Mouse (Mus musculus): ENCODE results near the gene Gpat3.

Gpat3 gene

DNA sequence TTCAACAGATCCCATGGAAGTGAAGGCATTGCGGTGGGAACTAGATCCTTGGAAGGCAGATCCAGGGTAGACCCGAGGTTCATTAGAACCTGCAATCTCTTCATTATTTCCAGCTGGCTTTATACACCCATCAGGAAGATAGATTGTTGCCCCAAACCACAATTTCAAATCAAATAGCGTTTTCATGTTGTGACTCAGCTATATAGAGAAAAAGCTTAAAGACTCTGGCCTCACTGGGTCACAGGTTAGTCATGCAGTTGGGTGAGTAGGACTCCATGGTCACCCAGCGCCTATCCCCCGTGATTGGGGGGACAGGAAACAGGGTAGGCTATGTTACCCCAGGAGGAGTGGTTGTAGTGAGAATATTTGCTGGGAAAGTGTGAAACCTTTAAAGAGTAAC lies 69.9 kb downstream of the Gpat3 start:
- DNase-seq (ENCODE audit: low read depth, low spot score): no peak

DNA sequence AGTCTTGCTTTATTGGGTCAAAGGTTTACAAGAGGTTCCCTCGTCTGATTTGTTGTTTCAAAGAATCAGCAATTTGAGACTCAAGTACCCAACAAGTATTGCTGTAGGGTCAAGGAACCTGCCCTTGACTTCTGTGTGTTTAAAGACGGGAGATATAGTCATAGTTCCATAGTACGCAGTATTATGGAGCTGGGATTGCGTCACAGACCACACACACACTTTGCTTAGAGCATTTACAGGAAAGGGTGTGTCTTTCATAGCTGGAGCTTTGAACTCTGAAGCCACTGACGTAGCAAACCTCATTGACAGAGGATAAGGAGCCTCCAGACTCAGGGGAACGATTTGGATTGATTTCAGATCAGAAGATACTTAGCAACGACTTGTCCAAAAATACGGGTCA lies 70.9 kb downstream of the Gpat3 start:
- no peak for DNase-seq (ENCODE audit: low read depth, low spot score)

DNA sequence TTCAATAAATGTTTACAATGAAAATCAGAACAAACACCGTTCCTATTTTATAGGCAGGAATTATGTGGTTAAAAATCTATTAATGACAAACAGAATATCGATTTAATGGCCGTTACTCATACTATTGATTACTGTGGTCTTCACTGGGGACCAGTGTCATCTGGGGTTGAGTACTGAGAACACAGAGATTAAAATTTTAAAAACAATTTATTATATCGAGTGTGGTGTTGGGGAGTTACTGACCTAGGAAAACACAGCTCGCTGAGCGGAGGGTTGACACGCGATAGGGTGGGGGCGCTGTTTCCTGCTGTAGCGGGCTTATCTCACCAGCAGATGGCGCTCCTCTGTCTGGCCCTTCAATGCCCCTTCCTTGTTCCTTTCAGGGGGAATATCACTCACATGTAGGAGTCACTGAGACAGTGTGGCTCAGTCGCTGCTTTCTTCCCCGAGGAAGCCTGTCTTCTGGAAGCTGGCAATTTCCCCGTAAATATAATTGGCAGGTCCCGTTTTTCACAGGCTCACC lies 71.8 kb downstream of the Gpat3 start:
- peak; percentile 48 for DNase-seq (ENCODE audit: low read depth, low spot score)

DNA sequence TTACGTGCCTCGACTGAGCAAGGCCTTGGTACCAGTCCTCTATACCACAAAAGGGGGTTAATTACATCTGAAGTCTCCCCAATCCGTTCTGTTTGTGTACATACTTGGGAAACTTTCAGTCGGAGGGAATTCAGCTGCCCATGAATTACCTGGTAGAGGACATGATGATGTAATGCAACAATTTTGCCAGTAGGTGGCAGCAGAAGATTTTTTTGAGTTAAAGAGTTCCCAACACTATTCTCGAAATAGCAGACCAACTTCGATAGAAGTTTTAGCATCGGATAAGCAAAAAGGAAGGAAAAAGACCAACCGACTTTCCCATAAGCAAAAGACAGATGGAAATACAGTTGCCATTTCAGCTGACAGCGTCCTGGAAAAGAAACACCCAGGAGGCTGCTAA lies 73.6 kb downstream of the Gpat3 start:
- peak; percentile 22 for DNase-seq (ENCODE audit: low read depth, low spot score)

DNA sequence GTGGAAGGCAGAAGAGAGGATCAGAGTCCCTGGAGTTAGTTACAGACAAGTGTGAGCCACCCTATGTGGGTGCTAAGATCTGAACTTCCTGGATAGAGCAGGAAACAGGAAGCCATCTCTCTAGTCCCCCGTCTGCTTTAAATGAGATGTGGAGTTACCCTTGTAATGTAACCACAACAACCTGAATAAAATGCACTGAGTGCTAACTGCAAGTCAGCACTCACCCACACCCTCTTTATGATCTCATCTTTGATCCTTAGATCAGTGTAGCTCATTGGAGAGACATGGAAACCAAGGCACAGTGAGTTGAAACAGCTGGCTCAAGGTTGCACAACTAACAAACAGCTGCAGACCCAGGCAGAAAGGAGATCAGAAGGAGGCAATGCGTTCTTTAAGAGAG lies 84.2 kb downstream of the Gpat3 start:
- DNase-seq (ENCODE audit: low read depth, low spot score): no peak

DNA sequence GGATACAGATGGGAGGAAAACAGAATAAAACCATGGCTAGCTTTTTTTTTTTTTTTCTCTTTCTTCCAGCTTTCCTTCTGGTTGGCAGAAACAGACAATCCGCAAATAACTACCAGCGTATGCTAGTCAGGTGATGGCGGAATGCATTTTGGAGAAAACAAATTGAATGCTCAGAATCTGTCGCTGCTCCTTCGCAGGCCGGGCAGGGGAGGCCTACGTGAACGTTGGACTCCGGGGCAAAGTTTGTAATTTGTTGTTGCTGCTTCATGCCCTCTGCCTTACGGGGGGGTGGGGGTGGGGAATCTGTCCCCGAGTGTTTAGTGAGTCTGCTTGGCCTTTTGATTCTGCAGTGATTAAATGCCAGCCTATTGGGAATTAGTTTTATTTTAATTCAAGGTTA lies 98.2 kb downstream of the Gpat3 start:
- no peak for DNase-seq (ENCODE audit: low read depth, low spot score)

DNA sequence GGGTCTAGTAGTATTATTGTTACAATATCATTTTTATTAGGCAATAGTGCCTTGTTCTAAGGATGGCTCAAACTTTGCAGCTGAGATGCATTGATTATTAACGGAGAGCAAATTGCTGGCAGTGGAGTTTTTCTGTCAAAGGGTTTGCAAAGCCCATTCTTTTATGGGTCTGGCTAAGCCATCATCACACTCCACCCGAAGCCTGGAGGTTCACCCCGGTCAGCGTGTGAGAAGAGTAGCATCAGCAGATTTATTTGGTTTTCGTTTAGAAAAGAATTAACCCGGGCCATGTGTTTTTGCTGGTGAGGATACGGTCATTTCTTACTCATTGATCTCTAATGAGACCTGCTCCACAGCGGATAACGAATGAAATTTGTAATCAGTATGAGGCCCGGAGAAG lies 99.8 kb downstream of the Gpat3 start:
- no peak for DNase-seq (ENCODE audit: low read depth, low spot score)
